Mouse (Mus musculus) intestine, embryonic 16.5 days (tissue): ENCODE results near the gene Fchsd2. TPM values are rescaled to one million over a fixed set of nuclear protein-coding genes. Genes with fewer than 3 reads are reported as not detected.

Experiments
- polyA plus RNA-seq: library from polyadenylated mRNA; unstranded; fragments of >200 nt; fragmentation: Nextera tagmentation; extraction: Ambion mirVana; gene quantifications from 2 replicates; pipeline ENCODE4 v1.2.1, GENCODE M21; 2015

Fchsd2 gene
- polyA plus RNA-seq, 1 experiment from 2014 or later = 19.7 TPM

Other genes starting within 250 kb of the Fchsd2 start
- gene Relt, start 229.4 kb upstream of the Fchsd2 start, polyA plus RNA-seq = 2.4 and 3.8 TPM in 2 replicates
- gene Arhgef17, start 160.8 kb upstream of the Fchsd2 start, polyA plus RNA-seq = 4.1 and 4.6 TPM in 2 replicates
- 9.0 and 9.8 TPM in 2 replicates for gene P2ry6, start 118.2 kb upstream of the Fchsd2 start, polyA plus RNA-seq
- gene P2ry2, start 80.0 kb upstream of the Fchsd2 start, polyA plus RNA-seq = 3.1 and 3.3 TPM in 2 replicates
- 13.4 and 17.3 TPM in 2 replicates for gene Atg16l2, start 209.4 kb downstream of the Fchsd2 start, polyA plus RNA-seq
- gene Stard10, start 224.2 kb downstream of the Fchsd2 start, polyA plus RNA-seq = 101 and 106 TPM in 2 replicates